Mouse (Mus musculus) left cerebral cortex, adult 8-10 months (tissue): ENCODE data around the gene Bmper. TPM values are rescaled to one million over a fixed set of nuclear protein-coding genes. Genes with fewer than 3 reads are reported as not detected.

ENCODE experiments used
- DNase-seq, 2 experiments: peaks; one replicate each; pipeline ENCODE4 v3.0.0; 2022; ENCODE audit warnings: low spot score in 2 of 2
- total RNA-seq, 4 experiments: library from RNA; stranded (reverse); gene quantifications; 2 replicates each; pipeline ENCODE4 v1.2.4; 2022

Gene Bmper
- total RNA-seq, 4 experiments from 2014 or later: 7.9 to 10.4 (median 9.6) TPM

GRCm38 (mm10) chr9:23235368-23236002, 12.6 kb downstream of the Bmper start:
- DNase-seq: no peak

GRCm38 (mm10) chr9:23236635-23237279, 13.9 kb downstream of the Bmper start:
- no peak for DNase-seq

- DNase-seq: no peak
These were observed 16.1 kb downstream of the Bmper start for GRCm38 (mm10) chr9:23239011-23239410.

- no peak for DNase-seq
These were observed 20.0 kb downstream of the Bmper start for GRCm38 (mm10) chr9:23242911-23243310.

GRCm38 (mm10) chr9:23243869-23244268, 21.0 kb downstream of the Bmper start:
- DNase-seq: no peak

- no peak for DNase-seq
These were observed 23.5 kb downstream of the Bmper start for GRCm38 (mm10) chr9:23246389-23246788.

GRCm38 (mm10) chr9:23250026-23250425, 27.1 kb downstream of the Bmper start:
- peak in 1 of 2 experiments; percentile 60 for DNase-seq

GRCm38 (mm10) chr9:23251001-23251400, 28.1 kb downstream of the Bmper start:
- no peak for DNase-seq

- no peak for DNase-seq
These were observed 30.7 kb downstream of the Bmper start for GRCm38 (mm10) chr9:23253624-23254023.

GRCm38 (mm10) chr9:23254237-23255214, 31.6 kb downstream of the Bmper start:
- no peak for DNase-seq

- no peak for DNase-seq
These were observed 33.0 kb downstream of the Bmper start for GRCm38 (mm10) chr9:23255841-23256240.

GRCm38 (mm10) chr9:23256576-23256975, 33.7 kb downstream of the Bmper start:
- DNase-seq: no peak

- no peak for DNase-seq
These were observed 39.0 kb downstream of the Bmper start for GRCm38 (mm10) chr9:23261834-23262233.

GRCm38 (mm10) chr9:23262851-23263250, 40.0 kb downstream of the Bmper start:
- no peak for DNase-seq

GRCm38 (mm10) chr9:23264471-23264870, 41.6 kb downstream of the Bmper start:
- no peak for DNase-seq

GRCm38 (mm10) chr9:23268609-23269008, 45.7 kb downstream of the Bmper start:
- DNase-seq: peak in 1 of 2 experiments; percentile 56

GRCm38 (mm10) chr9:23269087-23269486, 46.2 kb downstream of the Bmper start:
- DNase-seq: no peak

- DNase-seq: no peak
These were observed 53.4 kb downstream of the Bmper start for GRCm38 (mm10) chr9:23276244-23276643.

- DNase-seq: no peak
These were observed 62.1 kb downstream of the Bmper start for GRCm38 (mm10) chr9:23284940-23285460.

- DNase-seq: no peak
These were observed 70.7 kb downstream of the Bmper start for GRCm38 (mm10) chr9:23293574-23293973.

- no peak for DNase-seq
These were observed 72.7 kb downstream of the Bmper start for GRCm38 (mm10) chr9:23295569-23295968.
